Comparison of ENCODE assay signal across 8 mouse cellular contexts in the genomic region with DNA sequence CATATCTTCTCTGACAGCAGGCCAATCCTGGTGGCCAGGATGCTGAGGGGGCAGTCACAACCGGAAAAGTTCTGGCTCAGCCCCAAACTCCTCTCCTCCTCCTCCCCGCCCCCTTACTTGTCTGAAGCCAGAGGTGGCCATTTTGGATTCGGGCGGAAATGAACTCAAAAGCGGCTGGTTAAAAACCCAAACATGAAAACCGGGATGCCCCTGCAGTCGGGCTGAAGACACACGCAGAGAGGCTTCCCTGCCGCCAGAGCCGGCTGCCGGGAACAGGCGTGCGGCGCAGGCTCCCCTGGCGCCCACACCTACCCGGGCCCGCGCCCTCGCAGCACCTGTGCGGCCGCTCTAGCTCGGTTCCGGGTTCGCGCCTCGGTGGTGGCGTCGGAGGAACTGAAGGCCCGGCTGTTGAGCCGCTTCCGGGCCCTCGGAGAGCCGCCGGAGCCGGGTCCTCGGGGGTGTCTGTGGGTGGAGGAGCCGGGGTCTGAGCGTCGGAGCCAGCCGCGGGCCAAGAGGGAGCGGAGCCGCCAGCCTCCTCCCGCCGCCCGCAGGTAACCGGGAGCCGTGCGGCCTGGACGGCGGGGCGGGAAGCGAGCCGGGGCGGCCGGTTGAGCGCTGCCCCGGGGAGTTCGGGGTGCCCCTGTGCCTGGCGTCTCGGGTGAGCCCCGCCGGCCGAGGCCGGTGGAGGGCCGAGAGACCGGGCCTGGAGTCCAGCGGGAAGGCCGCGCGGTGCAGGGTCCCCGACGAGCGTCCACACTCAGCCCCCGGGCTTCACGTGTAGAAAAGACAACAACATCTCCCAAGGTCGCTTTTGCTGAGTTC. TPM values are rescaled to one million over a fixed set of nuclear protein-coding genes. Genes with fewer than 3 reads are reported as not detected.
DNase-seq lines count a peak whose midpoint lies in the region; ATAC-seq and TF ChIP-seq lines count a peak whose summit lies in the region.

No protein-coding gene starts in this region.

- peaks cover 27% of the 10 kb centered on the region for H3K4me1 ChIP-seq in hindbrain, embryonic 13.5 days (replicated peaks)

- H3K9me3 ChIP-seq in hindbrain, embryonic 13.5 days, result no peaks in the 10 kb centered on the region

- TF ChIP-seq CTCF in Patski (IDR thresholded peaks at IDR 0.05), result no peak

- POLR2A ChIA-PET in Patski (lab: Charles Lee), result no interaction called here

- H3K27ac ChIP-seq in hindbrain, embryonic 13.5 days, result peak overlapping the region; percentile 94

- H3K36me3 ChIP-seq in hindbrain, embryonic 13.5 days, result peaks cover 17% of the 10 kb centered on the region

- peak overlapping the region; percentile 80 for H3K4me2 ChIP-seq in hindbrain, embryonic 13.5 days

- WGBS in hindbrain, embryonic 13.5 days, result under 1% methylated on average over 73 of the region's 77 CpGs

- DNase-seq in Patski (ENCODE audit: low read depth, low spot score), result peak; percentile 60
- peak; percentile 95 to 97 for DNase-seq in cerebellum, postnatal 14 days
- peak; percentile 79 to 82 for DNase-seq in frontal cortex, postnatal 14 days (ENCODE audit: low spot score in 2 of 2)
- peak; percentile 82 to 86 for DNase-seq in layer of hippocampus, postnatal 25 days (ENCODE audit: extremely low spot score in 1 of 2, low spot score in 1 of 2)
- peak; percentile 87 for DNase-seq in lung, postnatal 25 days (ENCODE audit: low spot score)
- peak; percentile 92 for DNase-seq in retina, embryonic 14.5 days (ENCODE audit: low spot score)
- DNase-seq in thymus, postnatal 4 days, result peak; percentile 90

- ATAC-seq in Patski, result peak; percentile 68
- ATAC-seq in hindbrain, embryonic 13.5 days (ENCODE audit: low FRiP score), result peak; percentile 97

- H3K9ac ChIP-seq in hindbrain, embryonic 13.5 days, result peak overlapping the region; percentile 97

- CTCF ChIA-PET in Patski (lab: Charles Lee), result no interaction called here

- in situ Hi-C loops in Patski (cut with MboI; ENCODE audit: low pct_unique_long_range_greater_than_20kb), result no loop called here

- peak overlapping the region; percentile 94 for H3K4me3 ChIP-seq in hindbrain, embryonic 13.5 days

- H3K27me3 ChIP-seq in Patski, result no peaks in the 10 kb centered on the region
- H3K27me3 ChIP-seq in hindbrain, embryonic 13.5 days, result no peaks in the 10 kb centered on the region

RNA-seq across cellular contexts. Expression of a gene that starts 0.9 kb away (rescaled TPM):
- polyA plus RNA-seq in Patski (2021), result 21.6 TPM
- 16.5 and 18.5 TPM in 2 replicates for polyA plus RNA-seq in hindbrain, embryonic 13.5 days (2015; fragmentation: Nextera tagmentation; extraction: Ambion mirVana)
- total RNA-seq in layer of hippocampus, postnatal 25 days (2021), result 10 to 100 TPM; 18.3 to 23.5 TPM

Comparison
In these comparisons a context has a peak if more than half of its experiments do, and no peak if none do; other contexts are left out.
1. Peak in every context shown above with its lines: DNase-seq, ATAC-seq, H3K4me3 ChIP-seq and H3K27ac ChIP-seq.